Mouse (Mus musculus): Measurements from ENCODE around the gene Sox5. TPM values are rescaled to one million over a fixed set of nuclear protein-coding genes. Genes with fewer than 3 reads are reported as not detected.
A peak's percentile ranks its signal among the peaks of the same experiment; 100 is the strongest.

Gene Sox5
- total RNA-seq, 2 experiments from 2014 or later, result 2.6 to 2.9 TPM

GRCm38 (mm10) chr6:144716376-144716775 lies 65.4 kb downstream of the Sox5 start:
- DNase-seq, result peak; percentile 29 to 42

GRCm38 (mm10) chr6:144711841-144712240 lies 69.9 kb downstream of the Sox5 start:
- peak; percentile 60 to 67 for DNase-seq

- DNase-seq, result peak; percentile 83 to 88
Measured at GRCm38 (mm10) chr6:144710816-144711215, 71.0 kb downstream of the Sox5 start.

GRCm38 (mm10) chr6:144709614-144710180 lies 72.1 kb downstream of the Sox5 start:
- no peak for DNase-seq

- no peak for DNase-seq
Measured at GRCm38 (mm10) chr6:144708410-144708809, 73.4 kb downstream of the Sox5 start.

GRCm38 (mm10) chr6:144707976-144708375 lies 73.8 kb downstream of the Sox5 start:
- DNase-seq, result peak; percentile 31 to 34

GRCm38 (mm10) chr6:144704962-144705361 lies 76.8 kb downstream of the Sox5 start:
- no peak for DNase-seq

- peak; percentile 45 to 71 for DNase-seq
Measured at GRCm38 (mm10) chr6:144695660-144696059, 86.1 kb downstream of the Sox5 start.

GRCm38 (mm10) chr6:144693211-144693899 lies 88.4 kb downstream of the Sox5 start:
- no peak for DNase-seq

GRCm38 (mm10) chr6:144691298-144692041 lies 90.3 kb downstream of the Sox5 start:
- no peak for DNase-seq

- DNase-seq, result no peak
Measured at GRCm38 (mm10) chr6:144689076-144689475, 92.7 kb downstream of the Sox5 start.

GRCm38 (mm10) chr6:144687681-144688080 lies 94.1 kb downstream of the Sox5 start:
- DNase-seq, result no peak

GRCm38 (mm10) chr6:144681045-144681789 lies 100.6 kb downstream of the Sox5 start:
- no peak for DNase-seq

GRCm38 (mm10) chr6:144677491-144678133 lies 104.2 kb downstream of the Sox5 start:
- no peak for DNase-seq

GRCm38 (mm10) chr6:144675111-144675510 lies 106.7 kb downstream of the Sox5 start:
- DNase-seq, result no peak

- DNase-seq, result no peak
Measured at GRCm38 (mm10) chr6:144673906-144674305, 107.9 kb downstream of the Sox5 start.

- DNase-seq, result peak; percentile 19 to 21
Measured at GRCm38 (mm10) chr6:144670433-144671167, 111.2 kb downstream of the Sox5 start.

- no peak for DNase-seq
Measured at GRCm38 (mm10) chr6:144666617-144667016, 115.2 kb downstream of the Sox5 start.

- no peak for DNase-seq
Measured at GRCm38 (mm10) chr6:144664765-144665164, 117.0 kb downstream of the Sox5 start.

GRCm38 (mm10) chr6:144663516-144664074 lies 118.2 kb downstream of the Sox5 start:
- DNase-seq, result no peak
